Mouse (Mus musculus): ENCODE data around the gene Mipep. TPM values are rescaled to one million over a fixed set of nuclear protein-coding genes. Genes with fewer than 3 reads are reported as not detected.

Gene Mipep
- polyA plus RNA-seq, 1 experiment from 2014 or later = 23.6 TPM

GRCm38 (mm10) chr14:60882681-60883080 lies 98.3 kb downstream of the Mipep start:
- Histone ChIP-seq H3K9me3 (no peaks in the 10 kb centered on the region), H3K9ac (no peak overlapping the region), H3K27me3 (no peaks in the 10 kb centered on the region), H3K4me2 (no peak overlapping the region), H3K27ac (no peak overlapping the region), H3K4me1 (peaks cover 9% of the 10 kb centered on the region; the same call in 1 of the 2 replicates), H3K4me3 (no peak overlapping the region), H3K36me3 (peaks cover 4% of the 10 kb centered on the region; the same call in 1 of the 2 replicates)
- 81% methylated on average over 4 of the region's 4 CpGs for WGBS
- no peak for ATAC-seq (ENCODE audit: borderline replicate concordance, extremely low read depth, low FRiP score, low TSS enrichment)

GRCm38 (mm10) chr14:60885361-60885950 lies 101.1 kb downstream of the Mipep start:
- Histone ChIP-seq H3K4me2 (no peak overlapping the region), H3K9ac (no peak overlapping the region), H3K36me3 (peaks cover 4% of the 10 kb centered on the region; the same call in 1 of the 2 replicates), H3K27ac (no peak overlapping the region), H3K4me3 (no peak overlapping the region), H3K27me3 (no peaks in the 10 kb centered on the region), H3K4me1 (peaks cover 9% of the 10 kb centered on the region; the same call in 1 of the 2 replicates), H3K9me3 (no peaks in the 10 kb centered on the region)
- no peak for ATAC-seq (ENCODE audit: borderline replicate concordance, extremely low read depth, low FRiP score, low TSS enrichment)
- WGBS = 38% methylated on average over 6 of the region's 6 CpGs

GRCm38 (mm10) chr14:60893882-60894281 lies 109.5 kb downstream of the Mipep start:
- Histone ChIP-seq H3K4me3 (no peak overlapping the region), H3K9me3 (no peaks in the 10 kb centered on the region), H3K9ac (no peak overlapping the region), H3K36me3 (no peaks in the 10 kb centered on the region), H3K4me1 (no peaks in the 10 kb centered on the region), H3K4me2 (no peak overlapping the region), H3K27me3 (no peaks in the 10 kb centered on the region), H3K27ac (no peak overlapping the region)
- WGBS = 91% methylated on average over 10 of the region's 10 CpGs
- no peak for ATAC-seq (ENCODE audit: borderline replicate concordance, extremely low read depth, low FRiP score, low TSS enrichment)

- no peak for ATAC-seq (ENCODE audit: borderline replicate concordance, extremely low read depth, low FRiP score, low TSS enrichment)
- H3K27ac ChIP-seq = no peak overlapping the region
- H3K4me1 ChIP-seq = no peaks in the 10 kb centered on the region
- no peaks in the 10 kb centered on the region for H3K36me3 ChIP-seq
- no peaks in the 10 kb centered on the region for H3K9me3 ChIP-seq
- H3K9ac ChIP-seq = no peak overlapping the region
- WGBS = 75% methylated on average over 19 of the region's 19 CpGs
- H3K4me3 ChIP-seq = no peak overlapping the region
- no peaks in the 10 kb centered on the region for H3K27me3 ChIP-seq
- H3K4me2 ChIP-seq = no peak overlapping the region
These were observed 111.0 kb downstream of the Mipep start for GRCm38 (mm10) chr14:60895172-60896000.

GRCm38 (mm10) chr14:60898086-60898667 lies 113.8 kb downstream of the Mipep start:
- Histone ChIP-seq H3K4me1 (no peaks in the 10 kb centered on the region), H3K27ac (no peak overlapping the region), H3K9ac (no peak overlapping the region), H3K4me2 (no peak overlapping the region), H3K27me3 (no peaks in the 10 kb centered on the region), H3K4me3 (no peak overlapping the region), H3K36me3 (no peaks in the 10 kb centered on the region), H3K9me3 (no peaks in the 10 kb centered on the region)
- no peak for ATAC-seq (ENCODE audit: borderline replicate concordance, extremely low read depth, low FRiP score, low TSS enrichment)
- WGBS = 85% methylated on average over 5 of the region's 5 CpGs

GRCm38 (mm10) chr14:60904501-60904900 lies 120.1 kb downstream of the Mipep start:
- no peak overlapping the region for H3K4me3 ChIP-seq
- H3K27me3 ChIP-seq = no peaks in the 10 kb centered on the region
- H3K4me1 ChIP-seq = peaks cover 23% of the 10 kb centered on the region
- no peak overlapping the region for H3K4me2 ChIP-seq
- WGBS = 21% methylated on average over 4 of the region's 4 CpGs
- no peak overlapping the region for H3K9ac ChIP-seq
- peak overlapping the region; percentile 49 for H3K27ac ChIP-seq
- peak; percentile 52; the same call in 1 of the 2 replicates for ATAC-seq (ENCODE audit: borderline replicate concordance, extremely low read depth, low FRiP score, low TSS enrichment)
- no peaks in the 10 kb centered on the region for H3K9me3 ChIP-seq
- H3K36me3 ChIP-seq = no peaks in the 10 kb centered on the region

GRCm38 (mm10) chr14:60906421-60907374 lies 122.3 kb downstream of the Mipep start:
- H3K36me3 ChIP-seq = no peaks in the 10 kb centered on the region
- H3K4me2 ChIP-seq = no peak overlapping the region
- H3K9me3 ChIP-seq = no peaks in the 10 kb centered on the region
- 51% methylated on average over 10 of the region's 10 CpGs for WGBS
- H3K27me3 ChIP-seq = no peaks in the 10 kb centered on the region
- no peak overlapping the region for H3K9ac ChIP-seq
- H3K27ac ChIP-seq = peak overlapping the region; percentile 88
- peaks cover 26% of the 10 kb centered on the region for H3K4me1 ChIP-seq
- ATAC-seq (ENCODE audit: borderline replicate concordance, extremely low read depth, low FRiP score, low TSS enrichment) = peak; percentile 68
- no peak overlapping the region for H3K4me3 ChIP-seq

- no peak for ATAC-seq (ENCODE audit: borderline replicate concordance, extremely low read depth, low FRiP score, low TSS enrichment)
- H3K9me3 ChIP-seq = no peaks in the 10 kb centered on the region
- H3K4me2 ChIP-seq = no peak overlapping the region
- H3K36me3 ChIP-seq = no peaks in the 10 kb centered on the region
- WGBS = 60% methylated on average over 4 of the region's 4 CpGs
- no peak overlapping the region for H3K4me3 ChIP-seq
- peaks cover 32% of the 10 kb centered on the region for H3K4me1 ChIP-seq
- no peak overlapping the region for H3K9ac ChIP-seq
- no peaks in the 10 kb centered on the region for H3K27me3 ChIP-seq
- H3K27ac ChIP-seq = no peak overlapping the region
These were observed 125.0 kb downstream of the Mipep start for GRCm38 (mm10) chr14:60909351-60909750.

GRCm38 (mm10) chr14:60910506-60911444 lies 126.4 kb downstream of the Mipep start:
- H3K27me3 ChIP-seq = no peaks in the 10 kb centered on the region
- H3K36me3 ChIP-seq = no peaks in the 10 kb centered on the region
- peak overlapping the region; percentile 78 for H3K27ac ChIP-seq
- H3K9ac ChIP-seq = no peak overlapping the region
- peak; percentile 46; the same call in 1 of the 2 replicates for ATAC-seq (ENCODE audit: borderline replicate concordance, extremely low read depth, low FRiP score, low TSS enrichment)
- no peak overlapping the region for H3K4me2 ChIP-seq
- 72% methylated on average over 12 of the region's 12 CpGs for WGBS
- no peaks in the 10 kb centered on the region for H3K9me3 ChIP-seq
- H3K4me3 ChIP-seq = no peak overlapping the region
- peaks cover 26% of the 10 kb centered on the region for H3K4me1 ChIP-seq

GRCm38 (mm10) chr14:60912981-60913468 lies 128.7 kb downstream of the Mipep start:
- no peak; the same call in 1 of the 2 replicates for ATAC-seq (ENCODE audit: borderline replicate concordance, extremely low read depth, low FRiP score, low TSS enrichment)
- Histone ChIP-seq H3K9me3 (no peaks in the 10 kb centered on the region), H3K27me3 (no peaks in the 10 kb centered on the region), H3K36me3 (no peaks in the 10 kb centered on the region), H3K9ac (no peak overlapping the region), H3K4me2 (no peak overlapping the region), H3K27ac (peak overlapping the region; percentile 59), H3K4me3 (no peak overlapping the region), H3K4me1 (peaks cover 18% of the 10 kb centered on the region; the same call in 1 of the 2 replicates)
- 19% methylated on average over 8 of the region's 8 CpGs for WGBS
